Mouse (Mus musculus) midbrain, postnatal 0 days (tissue): ENCODE results near the gene Copg1. TPM values are rescaled to one million over a fixed set of nuclear protein-coding genes. Genes with fewer than 3 reads are reported as not detected.
A peak's percentile ranks its signal among the peaks of the same experiment; 100 is the strongest.

ENCODE experiments used
- ATAC-seq: fragments of 200-750 bp; cut with Nextera tagmentation; 2 replicates; pipeline ENCODE4 v1.8.0; 2017; ENCODE audit warnings: moderate number of reproducible peaks, mild to moderate bottlenecking, moderate TSS enrichment, moderate library complexity; ENCODE audit not compliant: low FRiP score
- DNase-seq: peaks from one replicate; pipeline ENCODE4 v3.0.0-alpha.2; 2015; ENCODE audit warnings: low spot score
- H3K27ac ChIP-seq: fragments of 300-500 bp; sonication (generic); 2 replicates; pipeline ENCODE4 v1.5.1; 2014; ENCODE audit warnings: low read depth, mild to moderate bottlenecking, low read length, mixed read lengths
- H3K27me3 ChIP-seq: fragments of 300-500 bp; sonication (generic); 2 replicates; pipeline ENCODE4 v1.6.1; 2014; ENCODE audit warnings: low read length, control low read depth, mixed read lengths; ENCODE audit not compliant: insufficient read depth
- H3K36me3 ChIP-seq: fragments of 300-500 bp; sonication (generic); 2 replicates; pipeline ENCODE4 v1.6.1; 2014; ENCODE audit warnings: low read length, control low read depth, mixed read lengths; ENCODE audit not compliant: insufficient read depth
- H3K4me1 ChIP-seq: fragments of 300-500 bp; sonication (generic); 2 replicates; pipeline ENCODE4 v1.6.1; 2014; ENCODE audit warnings: mild to moderate bottlenecking, control low read depth, antibody characterized with exemption, low read length, mixed read lengths; ENCODE audit not compliant: insufficient read depth
- H3K4me2 ChIP-seq: fragments of 300-500 bp; sonication (generic); 2 replicates; pipeline ENCODE4 v1.6.1; 2014; ENCODE audit warnings: low read depth, mild to moderate bottlenecking, low read length, mixed read lengths; ENCODE audit not compliant: poor library complexity, severe bottlenecking
- H3K4me3 ChIP-seq: fragments of 300-500 bp; sonication (generic); 2 replicates; pipeline ENCODE4 v1.5.1; 2014; ENCODE audit warnings: low read depth, mild to moderate bottlenecking, low read length, moderate library complexity
- H3K9ac ChIP-seq: fragments of 300-500 bp; sonication (generic); replicated peaks from 2 replicates; pipeline ENCODE4 v1.6.1; 2014; ENCODE audit warnings: mild to moderate bottlenecking, low read length, moderate library complexity, mixed read lengths; ENCODE audit not compliant: poor library complexity, severe bottlenecking
- H3K9me3 ChIP-seq: fragments of 300-500 bp; sonication (generic); 2 replicates; pipeline ENCODE4 v1.6.1; 2016; ENCODE audit warnings: low read length, control low read depth
- CTCF ChIP-seq: IDR thresholded peaks from 2 replicates; pipeline ENCODE4 v1.5.1; 2016; ENCODE audit warnings: antibody characterized with exemption, mild to moderate bottlenecking
- WGBS: fragments of 180-500 bp; shearing (Covaris S2); extraction: QIAGEN DNeasy Blood & Tissue Kit; methylation state at CpG from one replicate; pipeline ENCODE4 v1.1.7; 2014; 5-methylcytosine and 5-hydroxymethylcytosine counted together
- polyA plus RNA-seq: library from polyadenylated mRNA; unstranded; fragments of >200 nt; fragmentation: Nextera tagmentation; extraction: Ambion mirVana; gene quantifications from 2 replicates; pipeline ENCODE4 v1.2.1, GENCODE M21; 2015
- total RNA-seq: library from RNA; depleted of rRNA; stranded (reverse); fragments of >200 nt; gene quantifications from 2 replicates; pipeline ENCODE4 v1.2.3, GENCODE M21; 2014

Gene Copg1
- total and polyA plus RNA-seq, 2 experiments from 2014 or later, result 191 to 202 TPM

DNA sequence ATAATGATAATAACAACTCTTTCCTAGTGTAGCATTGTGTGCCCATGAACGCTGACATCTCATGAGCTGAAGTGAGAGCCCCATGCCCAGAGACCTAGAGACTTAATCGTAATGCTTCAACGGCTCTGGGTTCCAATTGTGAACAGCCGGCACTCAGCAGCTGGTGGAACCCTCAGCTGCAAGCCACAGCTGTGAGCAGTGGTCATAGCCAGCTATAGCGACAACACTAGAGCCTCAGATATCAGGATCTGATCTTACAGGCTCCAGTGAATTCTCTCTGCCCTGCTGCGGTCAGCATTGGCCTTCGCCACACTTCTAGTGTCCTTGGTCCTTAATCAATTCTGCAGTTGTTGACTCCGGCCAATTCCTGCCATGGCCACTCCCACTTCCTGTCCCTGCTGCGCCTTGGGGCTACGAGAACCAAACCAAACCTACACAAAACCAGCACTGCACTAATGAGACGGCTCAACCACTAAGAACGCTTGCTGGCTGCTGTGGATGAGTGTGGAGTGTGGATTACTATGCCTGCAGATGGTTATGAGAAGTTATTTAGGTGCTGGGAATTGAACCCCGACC, 11.5 kb upstream of the Copg1 start:
- no peak overlapping the region for H3K4me2 ChIP-seq
- H3K4me1 ChIP-seq, result no peaks in the 10 kb centered on the region
- H3K9ac ChIP-seq, result no peak overlapping the region
- H3K36me3 ChIP-seq, result no peaks in the 10 kb centered on the region
- no peaks in the 10 kb centered on the region for H3K9me3 ChIP-seq
- H3K4me3 ChIP-seq, result no peak overlapping the region
- H3K27me3 ChIP-seq, result no peaks in the 10 kb centered on the region
- H3K27ac ChIP-seq, result no peak overlapping the region
- DNase-seq (no peak), ATAC-seq (no peak)
- TF ChIP-seq CTCF, result no peak
- 80% methylated on average over 13 of the region's 13 CpGs for WGBS

DNA sequence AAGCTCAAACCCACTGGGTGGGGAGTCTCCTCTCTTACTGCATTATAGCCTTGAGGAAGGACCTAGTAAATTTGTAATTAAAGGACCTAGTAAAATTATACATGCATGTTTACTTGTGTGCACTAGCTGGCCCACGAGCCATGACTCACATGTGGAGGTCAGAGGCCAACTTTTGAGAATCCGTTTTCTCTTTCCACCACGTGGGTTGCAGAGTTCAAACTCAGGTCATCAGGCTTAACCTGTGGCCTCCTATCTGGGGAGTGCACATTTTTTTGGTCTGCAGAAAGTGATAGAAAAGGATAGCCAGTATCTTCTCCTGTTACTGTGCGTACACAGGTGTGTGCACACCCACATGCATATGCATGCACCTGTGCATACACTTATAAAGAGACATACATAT, 8.6 kb upstream of the Copg1 start:
- Histone ChIP-seq H3K4me3 (no peak overlapping the region), H3K27ac (no peak overlapping the region), H3K4me2 (no peak overlapping the region), H3K4me1 (no peaks in the 10 kb centered on the region), H3K9ac (no peak overlapping the region), H3K36me3 (no peaks in the 10 kb centered on the region), H3K27me3 (no peaks in the 10 kb centered on the region), H3K9me3 (no peaks in the 10 kb centered on the region)
- ATAC-seq (no peak), DNase-seq (no peak)
- 64% methylated on average over 4 of the region's 4 CpGs for WGBS
- TF ChIP-seq CTCF, result no peak

DNA sequence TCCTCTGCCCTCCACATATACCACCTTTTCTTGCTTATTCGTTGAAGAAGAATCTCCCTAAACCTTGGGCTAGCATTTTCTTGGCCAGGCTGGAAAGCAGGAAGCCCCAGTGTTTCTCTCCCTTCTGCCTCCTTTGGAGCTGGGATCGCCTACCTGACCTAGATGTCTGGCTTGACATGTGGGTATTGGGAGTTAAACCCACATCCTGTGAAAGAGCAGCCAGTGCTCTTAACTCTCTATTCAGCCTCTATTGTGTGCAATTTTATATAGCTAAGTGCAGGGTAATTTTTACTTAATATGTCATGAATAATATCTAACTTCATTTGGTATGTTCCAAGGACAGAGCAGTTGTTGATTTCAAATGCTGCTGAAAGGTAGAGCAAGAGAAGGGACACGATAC, 8.0 kb upstream of the Copg1 start:
- no peak for TF ChIP-seq CTCF
- no peak overlapping the region for H3K4me3 ChIP-seq
- no peaks in the 10 kb centered on the region for H3K9me3 ChIP-seq
- WGBS, result 65% methylated on average over 3 of the region's 3 CpGs
- no peak overlapping the region for H3K4me2 ChIP-seq
- H3K27ac ChIP-seq, result no peak overlapping the region
- H3K9ac ChIP-seq, result no peak overlapping the region
- ATAC-seq (no peak), DNase-seq (no peak)
- no peaks in the 10 kb centered on the region for H3K4me1 ChIP-seq
- no peaks in the 10 kb centered on the region for H3K36me3 ChIP-seq
- no peaks in the 10 kb centered on the region for H3K27me3 ChIP-seq

DNA sequence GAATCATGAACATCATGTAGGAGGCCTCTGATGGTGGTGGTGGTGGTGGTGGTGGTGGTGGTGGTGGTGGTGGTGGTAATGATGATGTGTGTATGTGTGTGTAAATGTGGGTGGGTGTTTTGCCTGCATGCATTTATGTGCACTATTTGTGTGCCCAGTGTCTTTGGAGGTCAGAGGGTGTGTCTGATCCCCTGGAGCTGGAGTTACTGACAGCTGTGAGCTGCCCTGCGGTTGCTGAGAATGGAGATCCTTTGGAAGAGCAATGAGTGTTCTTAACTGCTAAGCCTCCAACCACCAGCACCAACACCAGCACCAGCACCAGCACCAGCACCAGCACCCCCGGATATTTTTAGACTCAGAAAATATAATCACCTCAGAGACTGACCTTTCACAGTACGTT, 5.4 kb upstream of the Copg1 start:
- no peaks in the 10 kb centered on the region for H3K9me3 ChIP-seq
- H3K27me3 ChIP-seq, result no peaks in the 10 kb centered on the region
- H3K9ac ChIP-seq, result no peak overlapping the region
- no peaks in the 10 kb centered on the region for H3K36me3 ChIP-seq
- ATAC-seq (no peak), DNase-seq (no peak)
- H3K4me3 ChIP-seq, result no peak overlapping the region
- no peak overlapping the region for H3K4me2 ChIP-seq
- H3K27ac ChIP-seq, result peak overlapping the region; percentile 18; the same call in 1 of the 2 replicates
- TF ChIP-seq CTCF, result no peak
- H3K4me1 ChIP-seq, result no peaks in the 10 kb centered on the region
- 73% methylated on average over 3 of the region's 3 CpGs for WGBS

DNA sequence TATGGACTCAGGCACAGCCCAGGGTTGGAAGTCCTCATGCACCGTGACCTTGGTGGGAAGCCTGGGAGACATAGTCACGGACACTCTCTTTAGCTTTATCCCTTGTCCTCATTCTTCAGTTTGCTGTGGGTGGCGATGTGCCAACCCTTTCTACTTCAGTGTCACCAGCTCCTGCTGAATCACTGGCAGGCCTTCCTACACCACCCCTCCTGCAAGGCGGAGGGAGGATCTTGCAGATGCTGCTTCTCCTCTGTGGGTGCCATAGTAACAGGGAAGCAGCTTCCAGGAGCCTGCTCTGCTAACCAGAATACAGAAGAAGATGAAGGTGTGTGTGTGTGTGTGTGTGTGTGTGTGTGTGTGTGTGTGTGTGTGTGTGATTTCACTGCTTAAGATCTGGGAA, 4.8 kb upstream of the Copg1 start:
- H3K27me3 ChIP-seq, result no peaks in the 10 kb centered on the region
- WGBS, result 41% methylated on average over 4 of the region's 4 CpGs
- no peaks in the 10 kb centered on the region for H3K4me1 ChIP-seq
- peak overlapping the region; percentile 18; the same call in 1 of the 2 replicates for H3K27ac ChIP-seq
- H3K4me2 ChIP-seq, result no peak overlapping the region
- ATAC-seq (peak; percentile 68; the same call in 1 of the 2 replicates), DNase-seq (peak; percentile 62)
- H3K9me3 ChIP-seq, result no peaks in the 10 kb centered on the region
- no peaks in the 10 kb centered on the region for H3K36me3 ChIP-seq
- no peak overlapping the region for H3K9ac ChIP-seq
- TF ChIP-seq CTCF, result no peak
- no peak overlapping the region for H3K4me3 ChIP-seq

DNA sequence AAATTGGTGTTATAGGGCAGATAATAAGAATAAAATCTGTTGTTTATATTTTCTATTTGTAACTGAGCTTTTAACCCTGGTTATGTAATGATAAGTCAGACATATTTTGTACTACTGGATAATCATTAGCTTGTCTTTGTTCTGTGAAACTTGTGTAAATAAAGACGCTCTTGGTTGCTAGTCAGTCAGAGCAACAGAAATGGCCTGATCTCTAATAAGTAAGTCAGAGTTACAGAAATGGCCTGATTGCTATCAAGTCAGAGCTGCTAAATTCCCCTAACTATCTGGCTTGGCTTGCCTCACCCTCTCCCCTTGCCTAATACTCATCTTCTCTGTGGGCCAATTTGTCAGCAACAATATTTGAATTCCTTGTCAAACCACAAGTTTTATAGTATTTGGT, 893 bp upstream of the Copg1 start:
- WGBS, result 97% methylated on average over 1 of the region's 1 CpGs
- ATAC-seq (no peak), DNase-seq (no peak)
- H3K27ac ChIP-seq, result no peak overlapping the region
- no peak overlapping the region for H3K9ac ChIP-seq
- no peak for TF ChIP-seq CTCF
- H3K9me3 ChIP-seq, result no peaks in the 10 kb centered on the region
- no peaks in the 10 kb centered on the region for H3K27me3 ChIP-seq
- peaks cover 23% of the 10 kb centered on the region for H3K36me3 ChIP-seq
- no peaks in the 10 kb centered on the region; the same call in 1 of the 2 replicates for H3K4me1 ChIP-seq
- no peak overlapping the region for H3K4me3 ChIP-seq
- no peak overlapping the region for H3K4me2 ChIP-seq
